Mouse (Mus musculus): ENCODE data around the gene Gm17660. TPM values are rescaled to one million over a fixed set of nuclear protein-coding genes. Genes with fewer than 3 reads are reported as not detected.

Gm17660 gene
- total RNA-seq (2021), result not detected

- DNase-seq, result no peak
Measured at GRCm38 (mm10) chr5:104077508-104077907, at the start of gene Gm17660. Gm17660 (minus strand) TSS chr5:104077608.

GRCm38 (mm10) chr5:104126561-104127320 is 49.3 kb upstream of the Gm17660 start:
- no peak for DNase-seq

GRCm38 (mm10) chr5:104124016-104124658 is 46.7 kb upstream of the Gm17660 start:
- no peak for DNase-seq

GRCm38 (mm10) chr5:104115890-104116289 is 38.5 kb upstream of the Gm17660 start:
- DNase-seq, result no peak

GRCm38 (mm10) chr5:104115118-104115517 is 37.7 kb upstream of the Gm17660 start:
- no peak for DNase-seq

- DNase-seq, result peak; percentile 75 to 78
Measured at GRCm38 (mm10) chr5:104113491-104114172, 36.2 kb upstream of the Gm17660 start, which contains the start of gene Sparcl1. Sparcl1 (minus strand) TSS chr5:104113733.

- DNase-seq, result no peak
Measured at GRCm38 (mm10) chr5:104112511-104112910, 35.1 kb upstream of the Gm17660 start.

- no peak for DNase-seq
Measured at GRCm38 (mm10) chr5:104112016-104112415, 34.6 kb upstream of the Gm17660 start.

- DNase-seq, result peak; percentile 56 to 59
Measured at GRCm38 (mm10) chr5:104110171-104110920, 32.9 kb upstream of the Gm17660 start.

GRCm38 (mm10) chr5:104109516-104109915 is 32.1 kb upstream of the Gm17660 start:
- no peak for DNase-seq

GRCm38 (mm10) chr5:104108879-104109369 is 31.5 kb upstream of the Gm17660 start:
- DNase-seq, result peak; percentile 45 to 59

- no peak for DNase-seq
Measured at GRCm38 (mm10) chr5:104108127-104108875, 30.9 kb upstream of the Gm17660 start.

GRCm38 (mm10) chr5:104104111-104104510 is 26.7 kb upstream of the Gm17660 start:
- DNase-seq, result no peak

GRCm38 (mm10) chr5:104103171-104103570 is 25.8 kb upstream of the Gm17660 start:
- DNase-seq, result no peak

GRCm38 (mm10) chr5:104101678-104102531 is 24.5 kb upstream of the Gm17660 start:
- no peak for DNase-seq

GRCm38 (mm10) chr5:104096078-104096938 is 18.9 kb upstream of the Gm17660 start:
- no peak for DNase-seq

GRCm38 (mm10) chr5:104095416-104096077 is 18.1 kb upstream of the Gm17660 start:
- no peak for DNase-seq

GRCm38 (mm10) chr5:104089751-104090150 is 12.3 kb upstream of the Gm17660 start:
- DNase-seq, result no peak

- no peak for DNase-seq
Measured at GRCm38 (mm10) chr5:104085366-104085765, 8.0 kb upstream of the Gm17660 start.

Data from layer of hippocampus, postnatal 36 days (tissue).